Mouse (Mus musculus) CD4-positive, CD25-positive, alpha-beta regulatory T cell, adult 9 weeks (primary cell): ENCODE measurements around the gene Scel. TPM values are rescaled to one million over a fixed set of nuclear protein-coding genes. Genes with fewer than 3 reads are reported as not detected.

ENCODE experiments used
- polyA plus RNA-seq: library from polyadenylated mRNA; unstranded; fragments of 100-300 nt; shearing (Covaris generic); gene quantifications from one replicate; pipeline ENCODE4 v1.2.1, GENCODE M21; 2017

The Scel gene
- polyA plus RNA-seq, result not detected

GRCm38 (mm10) chr14:103512802-103513472 is at the start of gene Scel:
Gene Scel (plus strand): TSS chr14:103513342.

DNA sequence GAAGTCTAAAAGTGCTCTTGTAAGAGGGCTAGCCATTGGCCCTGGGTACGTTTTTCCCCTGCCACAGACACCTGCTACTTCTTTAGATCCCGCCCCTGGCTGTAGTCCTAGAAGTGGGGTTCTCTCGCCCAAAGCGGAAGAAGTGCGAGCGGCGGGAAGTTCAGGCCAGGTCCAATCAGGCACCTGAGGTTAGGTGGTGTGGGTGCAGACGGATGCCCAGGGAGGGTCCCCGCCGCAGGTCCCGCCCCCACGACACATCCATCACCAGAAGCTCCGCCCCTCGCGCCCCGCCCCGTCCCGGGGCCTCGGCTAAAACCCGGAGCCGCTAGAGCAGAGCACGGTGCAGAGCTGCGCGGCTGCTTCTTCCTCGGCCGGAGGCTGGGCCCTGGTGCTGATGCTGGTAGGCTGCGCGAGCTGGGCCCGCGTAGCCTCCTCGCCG is 136.8 kb downstream of the Scel start, which contains the start of gene Slain1:
TSS of gene Slain1 (plus strand) at position 333 of the 439 bp plus-strand sequence.

Other genes starting within 250 kb of the Scel start
- gene Mycbp2, start 166.5 kb upstream of the Scel start, polyA plus RNA-seq, result 53.7 TPM
- gene Slain1, start 136.9 kb downstream of the Scel start, polyA plus RNA-seq, result 4.9 TPM